Mouse (Mus musculus): ENCODE data around the gene Adipoq. TPM values are rescaled to one million over a fixed set of nuclear protein-coding genes. Genes with fewer than 3 reads are reported as not detected.

The Adipoq gene
- total and polyA plus RNA-seq, 3 experiments, result 0.13 to 1.1 (median 0.99) TPM

- in situ Hi-C loops (cut with MboI; ENCODE audit: low pct_ligation_motif_present, low pct_unique_long_range_greater_than_20kb, low sequenced_read_pairs), result no loop called here
- peak; percentile 45 for DNase-seq (ENCODE audit: extremely low read depth)
These were observed 19.1 kb downstream of the Adipoq start for GRCm38 (mm10) chr16:23165441-23165840.

GRCm38 (mm10) chr16:23166646-23167045, 20.3 kb downstream of the Adipoq start:
- Histone ChIP-seq H3K27me3 (replicated peaks) (no peaks in the 10 kb centered on the region), H3K9me3 (replicated peaks; ENCODE audit: low read length) (no peaks in the 10 kb centered on the region), H3K4me2 (ENCODE audit: insufficient read depth, low read depth, poor library complexity, severe bottlenecking) (no peak overlapping the region), H3K4me3 (replicated peaks in 1 of 3; ENCODE audit: low read depth in 2 of 3, low read length in 2 of 3, poor library complexity in 1 of 3) (no peak overlapping the region), H3K4me1 (ENCODE audit: control insufficient read depth in 1 of 2, insufficient read depth in 2 of 2) (peaks cover 0 to 17% of the 10 kb centered on the region in 2 experiments; a peak in 1 of 4 replicates), H3K36me3 (replicated peaks in 1 of 2; ENCODE audit: control insufficient read depth in 1 of 2, insufficient read depth in 1 of 2, low read length in 1 of 2) (no peaks in the 10 kb centered on the region), H3K27ac (ENCODE audit: insufficient read depth, low read depth) (no peak overlapping the region), H3K79me2 (replicated peaks; ENCODE audit: control insufficient read depth, extremely low read depth, insufficient read depth, poor library complexity, severe bottlenecking) (no peaks in the 10 kb centered on the region), H3K9ac (ENCODE audit: insufficient read depth, low read depth) (no peak overlapping the region)
- in situ Hi-C loops (cut with MboI; ENCODE audit: low pct_ligation_motif_present, low pct_unique_long_range_greater_than_20kb, low sequenced_read_pairs), result no loop called here
- dilution Hi-C loops (cut with MboI; ENCODE audit: extremely low pct_ligation_motif_present, extremely low pct_unique_long_range_greater_than_20kb, low sequenced_read_pairs), result no loop called here
- DNase-seq (ENCODE audit: extremely low read depth), result no peak
- no peak for TF ChIP-seq POLR2AphosphoS2 (IDR thresholded peaks at IDR 0.05; ENCODE audit: low read depth, low read length)
- TF ChIP-seq MAX (IDR thresholded peaks at IDR 0.05; ENCODE audit: low read length), result no peak
- TF ChIP-seq MAFK (IDR thresholded peaks at IDR 0.05; ENCODE audit: insufficient replicate concordance, low read length), result no peak
- no peak for TF ChIP-seq RAD21 (IDR thresholded peaks at IDR 0.05; ENCODE audit: low read depth, low read length)
- no peak for TF ChIP-seq JUN (IDR thresholded peaks at IDR 0.05; ENCODE audit: insufficient read depth, low read depth, low read length)
- TF ChIP-seq SIN3A (IDR thresholded peaks at IDR 0.05; ENCODE audit: low read length), result no peak
- no peak for TF ChIP-seq CHD1 (IDR thresholded peaks at IDR 0.05; ENCODE audit: low read depth, low read length)
- TF ChIP-seq GABPA (IDR thresholded peaks at IDR 0.05; ENCODE audit: insufficient replicate concordance, low read depth, low read length), result no peak
- TF ChIP-seq PAX5 (IDR thresholded peaks at IDR 0.05; ENCODE audit: low read length), result no peak
- TF ChIP-seq NELFE (IDR thresholded peaks at IDR 0.05; ENCODE audit: low read depth, low read length), result no peak
- no peak for TF ChIP-seq TCF12 (IDR thresholded peaks at IDR 0.05; ENCODE audit: low read depth, low read length)
- TF ChIP-seq E2F4 (IDR thresholded peaks at IDR 0.05; ENCODE audit: insufficient replicate concordance, low read depth, low read length), result no peak
- no peak for TF ChIP-seq USF2 (conservative IDR thresholded peaks at IDR 0.05; ENCODE audit: low read depth, low read length)
- no peak for TF ChIP-seq NRF1 (IDR thresholded peaks at IDR 0.05; ENCODE audit: low read depth, low read length)

More at GRCm38 (mm10) chr16:23165441-23165840, 19.1 kb downstream of the Adipoq start:
- dilution Hi-C loops (cut with MboI; ENCODE audit: extremely low pct_ligation_motif_present, extremely low pct_unique_long_range_greater_than_20kb, low sequenced_read_pairs), result no loop called here
- Histone ChIP-seq H3K4me2 (ENCODE audit: insufficient read depth, low read depth, poor library complexity, severe bottlenecking) (no peak overlapping the region), H3K4me3 (replicated peaks in 1 of 3; ENCODE audit: low read depth in 2 of 3, low read length in 2 of 3, poor library complexity in 1 of 3) (no peak overlapping the region), H3K27ac (ENCODE audit: insufficient read depth, low read depth) (no peak overlapping the region), H3K36me3 (replicated peaks in 1 of 2; ENCODE audit: control insufficient read depth in 1 of 2, insufficient read depth in 1 of 2, low read length in 1 of 2) (no peaks in the 10 kb centered on the region), H3K27me3 (replicated peaks) (no peaks in the 10 kb centered on the region), H3K4me1 (ENCODE audit: control insufficient read depth in 1 of 2, insufficient read depth in 2 of 2) (peaks cover 0 to 17% of the 10 kb centered on the region in 2 experiments; a peak in 1 of 4 replicates), H3K9ac (ENCODE audit: insufficient read depth, low read depth) (no peak overlapping the region), H3K9me3 (replicated peaks; ENCODE audit: low read length) (no peaks in the 10 kb centered on the region), H3K79me2 (replicated peaks; ENCODE audit: control insufficient read depth, extremely low read depth, insufficient read depth, poor library complexity, severe bottlenecking) (no peaks in the 10 kb centered on the region)
- no peak for TF ChIP-seq PAX5 (IDR thresholded peaks at IDR 0.05; ENCODE audit: low read length)
- peak; percentile 10 to 49; a peak in 1 of 4 replicates for TF ChIP-seq CTCF (conservative IDR thresholded peaks at IDR 0.05 in 1 of 2, IDR thresholded peaks at IDR 0.05 in 1 of 2; ENCODE audit: low read depth in 2 of 2, low read length in 2 of 2)
- peak; percentile 26 for TF ChIP-seq RAD21 (IDR thresholded peaks at IDR 0.05; ENCODE audit: low read depth, low read length)
- no peak for TF ChIP-seq SIN3A (IDR thresholded peaks at IDR 0.05; ENCODE audit: low read length)
- TF ChIP-seq EP300 (IDR thresholded peaks at IDR 0.05; ENCODE audit: low read length), result no peak
- TF ChIP-seq JUN (IDR thresholded peaks at IDR 0.05; ENCODE audit: insufficient read depth, low read depth, low read length), result no peak
- no peak for TF ChIP-seq POLR2A (IDR thresholded peaks at IDR 0.05; ENCODE audit: low read depth, low read length)
- TF ChIP-seq GABPA (IDR thresholded peaks at IDR 0.05; ENCODE audit: insufficient replicate concordance, low read depth, low read length), result no peak
- no peak for TF ChIP-seq IRF4 (IDR thresholded peaks at IDR 0.05; ENCODE audit: low read depth, low read length)
- no peak for TF ChIP-seq ZNF384 (IDR thresholded peaks at IDR 0.05; ENCODE audit: low read depth, low read length)
- TF ChIP-seq NRF1 (IDR thresholded peaks at IDR 0.05; ENCODE audit: low read depth, low read length), result no peak
- TF ChIP-seq ETS1 (conservative IDR thresholded peaks at IDR 0.05; ENCODE audit: low read depth, low read length), result no peak
- no peak for TF ChIP-seq CHD1 (IDR thresholded peaks at IDR 0.05; ENCODE audit: low read depth, low read length)
- TF ChIP-seq ZC3H11A (IDR thresholded peaks at IDR 0.05; ENCODE audit: low read depth, low read length), result no peak
- no peak for TF ChIP-seq MEF2A (IDR thresholded peaks at IDR 0.05; ENCODE audit: borderline replicate concordance, low read depth, low read length)
- no peak for TF ChIP-seq E2F4 (IDR thresholded peaks at IDR 0.05; ENCODE audit: insufficient replicate concordance, low read depth, low read length)
- peak; percentile 34 for TF ChIP-seq SMC3 (IDR thresholded peaks at IDR 0.05; ENCODE audit: low read depth, low read length)
- no peak for TF ChIP-seq ZMIZ1 (IDR thresholded peaks at IDR 0.05; ENCODE audit: low read depth, low read length)
